Mouse (Mus musculus) hindbrain, embryonic 14.5 days (tissue): ENCODE measurements at regions not wholly inside any gene's neighbourhood (a gene's known extent, or its start where the extent isn't known, plus 50 kb on each side); places are given as distances from the start of the nearest gene placed in this dataset.

ENCODE experiments used
- ATAC-seq: fragments of 200-750 bp; cut with Nextera tagmentation; 2 replicates; pipeline ENCODE4 v1.8.0; 2017; ENCODE audit warnings: moderate number of reproducible peaks, mild to moderate bottlenecking, moderate TSS enrichment, moderate library complexity; ENCODE audit not compliant: low FRiP score
- DNase-seq: peaks from one replicate; pipeline ENCODE4 v3.0.0-alpha.2; 2015; ENCODE audit warnings: low spot score
- H3K27ac ChIP-seq: fragments of 300-500 bp; sonication (generic); 2 replicates; pipeline ENCODE4 v1.5.1; 2014; ENCODE audit warnings: mild to moderate bottlenecking, moderate library complexity
- H3K27me3 ChIP-seq: fragments of 300-500 bp; sonication (generic); 2 replicates; pipeline ENCODE4 v1.6.1; 2014; ENCODE audit warnings: mild to moderate bottlenecking, low read length, mixed read lengths; ENCODE audit not compliant: control insufficient read depth, insufficient read depth
- H3K36me3 ChIP-seq: fragments of 300-500 bp; sonication (generic); replicated peaks from 2 replicates; pipeline ENCODE4 v1.6.1; 2014; ENCODE audit not compliant: control insufficient read depth, insufficient read depth
- H3K4me1 ChIP-seq: fragments of 300-500 bp; sonication (generic); replicated peaks from 2 replicates; pipeline ENCODE4 v1.6.1; 2014; ENCODE audit warnings: antibody characterized with exemption, low read length, mixed read lengths; ENCODE audit not compliant: control insufficient read depth, insufficient read depth
- H3K4me2 ChIP-seq: fragments of 300-500 bp; sonication (generic); replicated peaks from 2 replicates; pipeline ENCODE4 v1.6.1; 2014; ENCODE audit warnings: mild to moderate bottlenecking, moderate library complexity
- H3K4me3 ChIP-seq: fragments of 300-500 bp; sonication (generic); replicated peaks from 2 replicates; pipeline ENCODE4 v1.5.1; 2014; ENCODE audit warnings: mild to moderate bottlenecking, low read length
- H3K9ac ChIP-seq: fragments of 300-500 bp; sonication (generic); 2 replicates; pipeline ENCODE4 v1.6.1; 2014
- H3K9me3 ChIP-seq: fragments of 300-500 bp; sonication (generic); 2 replicates; pipeline ENCODE4 v1.6.1; 2016; ENCODE audit warnings: low read length; ENCODE audit not compliant: control insufficient read depth
- WGBS: fragments of 180-500 bp; shearing (Covaris S2); extraction: QIAGEN DNeasy Blood & Tissue Kit; methylation state at CpG from one replicate; pipeline ENCODE4 v1.1.7; 2014; 5-methylcytosine and 5-hydroxymethylcytosine counted together

DNA sequence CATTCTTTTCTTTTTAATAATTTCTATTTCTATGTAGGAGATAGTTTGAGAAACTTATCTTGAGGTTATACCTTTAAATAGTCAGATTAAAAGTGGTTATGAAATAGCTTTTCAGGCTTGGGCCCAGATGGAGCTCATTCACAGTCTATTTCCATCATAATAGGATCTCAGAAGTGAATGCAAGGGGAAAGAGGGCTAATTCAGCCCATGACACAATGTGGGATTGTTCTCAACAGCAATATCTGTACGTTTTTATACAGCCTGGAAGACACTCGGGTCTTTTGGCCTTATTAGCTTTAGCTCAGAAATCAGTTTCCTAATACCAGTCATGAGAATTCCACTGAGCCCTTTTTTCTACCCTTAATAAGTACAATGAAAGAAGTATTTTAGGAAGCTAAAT lies 554.1 kb upstream of the Sorcs1 start:
- Histone ChIP-seq H3K4me3 (no peak overlapping the region), H3K27ac (no peak overlapping the region), H3K9me3 (no peaks in the 10 kb centered on the region), H3K9ac (no peak overlapping the region), H3K36me3 (no peaks in the 10 kb centered on the region), H3K27me3 (no peaks in the 10 kb centered on the region), H3K4me1 (no peaks in the 10 kb centered on the region), H3K4me2 (no peak overlapping the region)
- 14% methylated on average over 2 of the region's 2 CpGs for WGBS
- DNase-seq (no peak), ATAC-seq (no peak)

DNA sequence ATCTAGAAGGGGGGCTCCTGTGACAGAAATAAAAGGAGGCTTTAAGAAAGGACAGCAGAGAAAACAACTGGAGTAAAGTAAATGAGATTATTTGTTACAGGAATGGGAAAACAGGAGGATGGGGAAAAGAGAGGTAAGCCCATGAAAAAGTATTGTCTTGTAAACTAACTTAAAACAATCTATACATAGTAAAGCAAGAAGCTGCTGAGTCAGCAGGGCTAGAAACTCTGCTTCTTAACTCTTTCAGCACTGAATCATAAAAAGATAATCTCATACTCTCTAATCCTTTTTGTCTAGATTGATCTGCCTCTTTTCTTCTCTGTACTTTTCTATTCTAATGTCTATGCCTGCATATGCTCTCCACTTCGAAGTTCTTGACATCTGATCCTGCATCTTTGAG lies 548.5 kb upstream of the Sorcs1 start:
- Histone ChIP-seq H3K9me3 (no peaks in the 10 kb centered on the region), H3K27ac (no peak overlapping the region), H3K36me3 (no peaks in the 10 kb centered on the region), H3K27me3 (no peaks in the 10 kb centered on the region), H3K4me2 (no peak overlapping the region), H3K4me3 (no peak overlapping the region), H3K9ac (no peak overlapping the region), H3K4me1 (no peaks in the 10 kb centered on the region)
- no peak for DNase-seq
- 31% methylated on average over 1 of the region's 1 CpGs for WGBS
- no peak for ATAC-seq

- no peak overlapping the region for H3K27ac ChIP-seq
- H3K4me1 ChIP-seq = no peaks in the 10 kb centered on the region
- H3K27me3 ChIP-seq = no peaks in the 10 kb centered on the region
- DNase-seq (peak; percentile 67), ATAC-seq (no peak)
- H3K9me3 ChIP-seq = no peaks in the 10 kb centered on the region
- H3K9ac ChIP-seq = no peak overlapping the region
- no peak overlapping the region for H3K4me2 ChIP-seq
- no peaks in the 10 kb centered on the region for H3K36me3 ChIP-seq
- no peak overlapping the region for H3K4me3 ChIP-seq
Observed at GRCm38 (mm10) chr19:51201391-51201790, 522.9 kb upstream of the Sorcs1 start.
